Mouse (Mus musculus) heart, embryonic 14.5 days (tissue): Measurements from ENCODE around the gene Tmie. TPM values are rescaled to one million over a fixed set of nuclear protein-coding genes. Genes with fewer than 3 reads are reported as not detected.
"Not testable (repeated sequence)": the region's sequence is repeated elsewhere in the genome, so short reads cannot be mapped to it uniquely, and the experiment has no call there.

Experiments used
- ATAC-seq: fragments of 200-750 bp; cut with Nextera tagmentation; 2 replicates; pipeline ENCODE4 v1.8.0; 2017; ENCODE audit warnings: low read depth, moderate TSS enrichment; ENCODE audit not compliant: insufficient number of reproducible peaks, insufficient read depth, low FRiP score
- H3K27ac ChIP-seq, 2 experiments: fragments of 200-500 bp in 1 of 2; fragments of 300-500 bp in 1 of 2; sonication (generic) in 1 of 2; replicated peaks in 1 of 2; 2 replicates each; pipeline ENCODE4 v1.5.1; 2012 to 2014; ENCODE audit warnings: low read depth in 2 of 2, low read length in 2 of 2, control low read depth in 1 of 2, mild to moderate bottlenecking in 1 of 2, mixed read lengths in 1 of 2; ENCODE audit not compliant: control insufficient read depth in 1 of 2, insufficient read depth in 1 of 2
- H3K27me3 ChIP-seq: fragments of 300-500 bp; sonication (generic); 2 replicates; pipeline ENCODE4 v1.6.1; 2014; ENCODE audit warnings: mild to moderate bottlenecking, low read length, control low read depth; ENCODE audit not compliant: control insufficient read depth, insufficient read depth
- H3K36me3 ChIP-seq: fragments of 300-500 bp; sonication (generic); 2 replicates; pipeline ENCODE4 v1.6.1; 2014; ENCODE audit warnings: mild to moderate bottlenecking, control low read depth, low read length, mixed read lengths; ENCODE audit not compliant: control insufficient read depth, insufficient read depth
- H3K4me1 ChIP-seq, 2 experiments: fragments of 200-500 bp in 1 of 2; fragments of 300-500 bp in 1 of 2; sonication (generic) in 1 of 2; 2 replicates each; pipeline ENCODE4 v1.6.1; 2012 to 2014; ENCODE audit warnings: low read length in 2 of 2, control low read depth in 1 of 2, mixed read lengths in 1 of 2; ENCODE audit not compliant: control insufficient read depth in 2 of 2, insufficient read depth in 2 of 2
- H3K4me2 ChIP-seq: fragments of 300-500 bp; sonication (generic); 2 replicates; pipeline ENCODE4 v1.6.1; 2014; ENCODE audit warnings: mild to moderate bottlenecking, low read length
- H3K4me3 ChIP-seq, 2 experiments: fragments of 200-500 bp in 1 of 2; fragments of 300-500 bp in 1 of 2; sonication (generic) in 1 of 2; 2 replicates each; pipeline ENCODE4 v1.5.1; 2012 to 2014; ENCODE audit warnings: low read length in 2 of 2, mild to moderate bottlenecking in 2 of 2, control low read depth in 1 of 2, low read depth in 1 of 2, moderate library complexity in 1 of 2; ENCODE audit not compliant: control insufficient read depth in 1 of 2, insufficient read depth in 1 of 2
- H3K9ac ChIP-seq: fragments of 300-500 bp; sonication (generic); 2 replicates; pipeline ENCODE4 v1.6.1; 2014; ENCODE audit warnings: mild to moderate bottlenecking, low read length
- H3K9me3 ChIP-seq: fragments of 300-500 bp; sonication (generic); 2 replicates; pipeline ENCODE4 v1.6.1; 2016; ENCODE audit warnings: low read length, control low read depth; ENCODE audit not compliant: control insufficient read depth
- WGBS: fragments of 180-500 bp; shearing (Covaris S2); extraction: QIAGEN DNeasy Blood & Tissue Kit; methylation state at CpG from one replicate; pipeline ENCODE4 v1.1.7; 2014; 5-methylcytosine and 5-hydroxymethylcytosine counted together
- microRNA-seq: library from miRNA; unstranded; fragments of <30 nt; microRNA quantifications from one replicate; pipeline ENCODE4, GENCODE M21; 2016
- polyA plus RNA-seq: library from polyadenylated mRNA; unstranded; fragments of >200 nt; fragmentation: Nextera tagmentation; extraction: Ambion mirVana; gene quantifications from 2 replicates; pipeline ENCODE4 v1.2.1, GENCODE M21; 2014

The Tmie gene
- polyA plus RNA-seq, 1 experiment from 2014 or later, result 0.20 TPM

- H3K9me3 ChIP-seq, result no peaks in the 10 kb centered on the region
- no peaks in the 10 kb centered on the region for H3K36me3 ChIP-seq
- H3K9ac ChIP-seq, result no peak overlapping the region
- ATAC-seq, result no peak
- H3K27ac ChIP-seq, result no peak overlapping the region
- H3K27me3 ChIP-seq, result no peaks in the 10 kb centered on the region; the same call in 1 of the 2 replicates
- H3K4me2 ChIP-seq, result no peak overlapping the region
- WGBS, result 70% methylated on average over 5 of the region's 5 CpGs
- no peaks in the 10 kb centered on the region; a peak in 1 of 4 replicates for H3K4me1 ChIP-seq
- H3K4me3 ChIP-seq, result no peak overlapping the region
These were observed 46.9 kb downstream of the Tmie start for GRCm38 (mm10) chr9:110833021-110833420.

DNA sequence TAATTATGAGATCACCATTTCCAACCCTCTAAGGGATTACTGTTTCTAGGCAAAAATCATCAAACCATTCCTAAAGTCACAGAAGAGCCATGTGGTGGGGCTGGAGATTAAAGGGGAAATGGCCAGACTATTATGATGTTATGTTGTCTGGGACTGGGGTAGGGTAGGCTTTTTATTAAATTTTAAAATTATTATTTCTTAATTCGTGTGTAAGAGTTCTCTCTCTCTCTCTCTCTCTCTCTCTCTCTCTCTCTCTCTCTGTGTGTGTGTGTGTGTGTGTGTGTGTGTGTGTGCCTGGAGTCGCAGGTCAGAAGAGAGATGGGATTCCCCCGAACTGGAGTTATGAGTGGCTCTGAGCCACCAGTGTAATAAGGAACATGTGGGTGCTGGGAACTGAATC lies 53.5 kb downstream of the Tmie start, which contains the start of gene Prss43:
TSS of gene Prss43 (plus strand) at position 301 of the 400 bp plus-strand sequence.
- ATAC-seq, result no peak
- Histone ChIP-seq H3K36me3 (no peaks in the 10 kb centered on the region), H3K4me3 (no peak within 1 kb of the TSS), H3K27ac (no peak within 1 kb of the TSS), H3K9me3 (no peaks in the 10 kb centered on the region), H3K9ac (no peak within 1 kb of the TSS), H3K27me3 (peaks cover 3% of the 10 kb centered on the region; the same call in 1 of the 2 replicates), H3K4me1 (no peaks in the 10 kb centered on the region; a peak in 1 of 4 replicates), H3K4me2 (no peak within 1 kb of the TSS)
- WGBS, result 61% methylated on average over 3 of the region's 3 CpGs

DNA sequence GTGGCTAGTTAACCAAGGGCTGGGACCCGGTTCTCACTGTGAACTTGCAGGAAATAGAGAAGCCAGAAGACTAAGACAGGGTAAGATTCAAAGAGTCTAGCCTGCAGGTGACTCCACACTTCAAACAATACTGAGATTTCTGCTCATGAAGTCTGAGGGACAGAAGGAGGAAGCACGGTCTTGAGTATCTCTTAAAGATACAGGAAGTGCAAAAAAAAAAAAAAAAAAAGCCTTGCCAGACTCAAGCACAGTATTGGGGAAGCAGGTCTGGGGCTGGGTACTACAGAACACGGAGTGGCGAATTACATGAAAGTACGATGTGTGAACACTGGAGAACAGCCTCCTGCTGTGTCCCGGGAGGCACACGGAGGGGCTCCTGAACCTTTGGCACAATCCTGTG lies 54.1 kb downstream of the Tmie start:
- WGBS, result 66% methylated on average over 7 of the region's 7 CpGs
- no peak overlapping the region for H3K9ac ChIP-seq
- no peaks in the 10 kb centered on the region for H3K36me3 ChIP-seq
- H3K4me1 ChIP-seq, result no peaks in the 10 kb centered on the region; a peak in 1 of 4 replicates
- H3K4me3 ChIP-seq, result no peak overlapping the region
- no peak overlapping the region for H3K27ac ChIP-seq
- H3K4me2 ChIP-seq, result no peak overlapping the region
- no peaks in the 10 kb centered on the region for H3K9me3 ChIP-seq
- no peak for ATAC-seq
- peaks cover 3% of the 10 kb centered on the region; the same call in 1 of the 2 replicates for H3K27me3 ChIP-seq

- Histone ChIP-seq H3K9ac (no peak overlapping the region), H3K27ac (no peak overlapping the region), H3K4me1 (no peaks in the 10 kb centered on the region; a peak in 1 of 4 replicates), H3K9me3 (no peaks in the 10 kb centered on the region), H3K4me3 (no peak overlapping the region), H3K4me2 (no peak overlapping the region), H3K36me3 (no peaks in the 10 kb centered on the region), H3K27me3 (peaks cover 3% of the 10 kb centered on the region; the same call in 1 of the 2 replicates)
- WGBS, result 63% methylated on average over 4 of the region's 4 CpGs
- no peak for ATAC-seq
These were observed 54.5 kb downstream of the Tmie start for GRCm38 (mm10) chr9:110825426-110825825.

DNA sequence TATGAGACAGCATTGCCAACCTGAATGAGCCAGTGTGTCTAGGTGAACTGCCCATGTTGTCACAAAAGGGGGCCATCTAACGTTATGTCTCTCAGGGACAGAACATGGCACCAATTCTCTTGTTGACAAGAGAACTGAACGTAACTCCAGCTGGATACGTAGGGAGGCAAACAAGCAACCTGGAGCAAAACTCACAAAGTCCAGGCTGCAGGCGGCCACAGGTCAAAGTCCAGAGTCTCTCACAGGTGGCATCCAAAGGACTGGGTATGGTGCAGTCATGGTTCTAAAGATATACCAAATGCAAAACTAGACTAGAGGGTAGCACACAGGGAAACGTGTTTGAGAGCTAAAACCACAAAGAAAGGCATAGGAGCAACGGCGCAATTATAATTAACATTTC lies 58.5 kb downstream of the Tmie start:
- 81% methylated on average over 7 of the region's 7 CpGs for WGBS
- Histone ChIP-seq H3K9me3 (no peaks in the 10 kb centered on the region), H3K4me3 (no peak overlapping the region), H3K9ac (no peak overlapping the region), H3K27me3 (peaks cover 4% of the 10 kb centered on the region; the same call in 1 of the 2 replicates), H3K4me2 (no peak overlapping the region), H3K36me3 (no peaks in the 10 kb centered on the region), H3K27ac (no peak overlapping the region), H3K4me1 (no peaks in the 10 kb centered on the region)
- no peak for ATAC-seq

DNA sequence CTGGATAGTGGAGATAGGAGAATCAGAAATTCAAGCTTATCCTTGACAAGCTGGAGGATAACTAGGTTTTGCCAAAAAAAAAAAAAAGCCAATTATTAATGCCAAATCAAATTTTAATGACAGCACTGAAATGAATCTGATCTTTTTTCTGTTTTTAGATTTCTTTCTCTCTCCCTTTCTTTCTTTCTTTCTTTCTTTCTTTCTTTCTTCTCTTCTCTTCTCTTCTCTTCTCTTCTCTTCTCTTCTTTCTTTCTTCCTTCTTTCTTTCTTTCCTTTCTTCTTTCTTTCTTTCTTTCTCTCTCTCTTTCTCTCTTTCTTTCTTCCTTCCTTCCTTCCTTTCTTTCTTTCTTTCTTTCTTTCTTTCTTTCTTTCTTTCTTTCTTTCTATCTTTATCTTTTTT lies 59.4 kb downstream of the Tmie start:
- H3K27ac ChIP-seq, H3K4me1 ChIP-seq, H3K27me3 ChIP-seq, H3K9me3 ChIP-seq, H3K4me3 ChIP-seq, H3K36me3 ChIP-seq, H3K4me2 ChIP-seq, ATAC-seq, H3K9ac ChIP-seq: not testable (repeated sequence)

Small RNA genes lying within 50 kb of the gene (microRNA-seq; reads per million reads assigned to microRNA genes)
- not detected for gene Gm24269

Other genes with a start within 250 kb of the Tmie start
- gene Nbeal2, start 226.0 kb downstream of the Tmie start, polyA plus RNA-seq, result 2.4 and 2.7 TPM in 2 replicates
- 146 and 147 TPM in 2 replicates for gene Ccdc12, start 223.6 kb downstream of the Tmie start, polyA plus RNA-seq
- 4,569 and 4,875 TPM in 2 replicates for gene Myl3, start 138.3 kb downstream of the Tmie start, polyA plus RNA-seq
- gene Pth1r, start 133.0 kb downstream of the Tmie start, polyA plus RNA-seq, result 22.2 and 23.9 TPM in 2 replicates
- not detected in 2 replicates for gene Prss42, start 81.9 kb downstream of the Tmie start, polyA plus RNA-seq
- not detected in 2 replicates for gene Prss44, start 66.1 kb downstream of the Tmie start, polyA plus RNA-seq
- gene Prss43, start 53.4 kb downstream of the Tmie start, polyA plus RNA-seq, result not detected in 2 replicates
- gene Prss45, start 45.5 kb downstream of the Tmie start, polyA plus RNA-seq, result not detected in 2 replicates
- gene Prss46, start 35.6 kb downstream of the Tmie start, polyA plus RNA-seq, result 0.22 TPM in 1 of 2 replicates, not detected in the other
- gene Prss50, start 22.1 kb downstream of the Tmie start, polyA plus RNA-seq, result not detected in 2 replicates
- gene Als2cl, start 243 bp downstream of the Tmie start, polyA plus RNA-seq, result 1.1 and 1.6 TPM in 2 replicates
- gene Fam240a, start 36.7 kb upstream of the Tmie start, polyA plus RNA-seq, result not detected in 2 replicates
- not detected in 2 replicates for gene Tdgf1, start 66.0 kb upstream of the Tmie start, polyA plus RNA-seq
- gene Lrrc2, start 71.4 kb upstream of the Tmie start, polyA plus RNA-seq, result 5.0 and 5.4 TPM in 2 replicates
- gene Rtp3, start 110.5 kb upstream of the Tmie start, polyA plus RNA-seq, result 0.12 TPM in 1 of 2 replicates, not detected in the other
- 1.3 and 1.6 TPM in 2 replicates for gene Ltf, start 139.2 kb upstream of the Tmie start, polyA plus RNA-seq
- 3.2 and 3.6 TPM in 2 replicates for gene Ccrl2, start 177.4 kb upstream of the Tmie start, polyA plus RNA-seq
- 75.3 and 78.8 TPM in 2 replicates for gene Lrrfip2, start 237.5 kb upstream of the Tmie start, polyA plus RNA-seq